Mouse (Mus musculus): Measurements from ENCODE around the gene Cep95. TPM values are rescaled to one million over a fixed set of nuclear protein-coding genes. Genes with fewer than 3 reads are reported as not detected.

The Cep95 gene
- total RNA-seq (2023): 29.2 TPM

GRCm38 (mm10) chr11:106788775-106789459 is at the start of gene Cep95, which contains the start of gene Ddx5:
Gene Cep95, plus strand, starts transcription at chr11:106789252.
Gene Ddx5, minus strand, starts transcription at chr11:106789185.

DNA sequence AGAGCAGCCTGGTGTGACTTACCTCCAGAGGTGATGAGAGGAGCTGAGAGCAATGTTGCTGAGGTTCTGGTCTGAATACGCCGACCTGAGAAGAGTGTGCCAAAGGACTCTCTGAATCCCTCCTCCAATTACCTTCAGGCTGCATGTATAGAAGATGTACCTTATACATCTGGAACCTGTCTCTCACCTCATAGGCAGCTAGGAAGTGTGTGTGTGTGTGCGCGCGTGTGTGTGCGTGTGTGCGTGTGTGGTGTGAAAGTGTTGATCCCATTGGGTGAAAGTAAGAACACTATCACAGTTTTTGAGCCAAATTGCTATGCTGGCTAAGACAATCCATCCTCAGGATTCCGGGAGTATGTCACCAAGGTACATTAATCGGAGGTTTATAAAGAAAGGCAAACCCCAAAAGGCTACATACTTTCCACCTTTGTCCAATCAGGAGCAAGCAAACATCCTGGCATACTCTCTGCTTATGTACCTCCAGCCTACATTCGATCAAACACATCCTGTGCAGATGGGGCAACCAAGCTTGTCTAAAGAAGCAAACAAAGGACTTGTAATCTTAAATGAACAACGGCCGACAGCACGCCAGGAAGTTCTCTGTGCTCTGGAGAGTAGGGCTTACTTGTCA is 38.8 kb upstream of the Cep95 start, which contains the start of gene Pecam1:
Gene Pecam1, minus strand, starts transcription at position 508 of the 631 bp plus-strand sequence.

GRCm38 (mm10) chr11:106751039-106752018 is 37.7 kb upstream of the Cep95 start, which contains the start of gene Milr1:
Gene Milr1, plus strand, starts transcription at chr11:106751226.

GRCm38 (mm10) chr11:106779388-106780088 is 9.5 kb upstream of the Cep95 start, which contains the start of gene Polg2:
Gene Polg2, minus strand, starts transcription at chr11:106779537.

Other genes starting within 250 kb of the Cep95 start
- gene Tex2, start 175.8 kb upstream of the Cep95 start, total RNA-seq (2023): 44.3 TPM
- gene Pecam1, start 38.6 kb upstream of the Cep95 start, total RNA-seq (2023): 217 TPM
- gene Milr1, start 38.0 kb upstream of the Cep95 start, total RNA-seq (2023): 8.6 TPM
- 78.0 TPM for gene Polg2, start 9.7 kb upstream of the Cep95 start, total RNA-seq (2023)
- gene Ddx5, start 67 bp upstream of the Cep95 start, total RNA-seq (2023): 2,875 TPM
- 68.3 TPM for gene Smurf2, start 131.5 kb downstream of the Cep95 start, total RNA-seq (2023)
- 15.0 TPM for gene Kpna2, start 210.3 kb downstream of the Cep95 start, total RNA-seq (2023)
- gene 1810010H24Rik, start 236.4 kb downstream of the Cep95 start, total RNA-seq (2023): 0.53 TPM